Mouse (Mus musculus): ENCODE data around the gene Elmo3. TPM values are rescaled to one million over a fixed set of nuclear protein-coding genes. Genes with fewer than 3 reads are reported as not detected.
A peak's percentile ranks its signal among the peaks of the same experiment; 100 is the strongest.

Elmo3 gene
- total and polyA plus RNA-seq, 3 experiments: 0.72 to 1.4 (median 1.3) TPM

DNA sequence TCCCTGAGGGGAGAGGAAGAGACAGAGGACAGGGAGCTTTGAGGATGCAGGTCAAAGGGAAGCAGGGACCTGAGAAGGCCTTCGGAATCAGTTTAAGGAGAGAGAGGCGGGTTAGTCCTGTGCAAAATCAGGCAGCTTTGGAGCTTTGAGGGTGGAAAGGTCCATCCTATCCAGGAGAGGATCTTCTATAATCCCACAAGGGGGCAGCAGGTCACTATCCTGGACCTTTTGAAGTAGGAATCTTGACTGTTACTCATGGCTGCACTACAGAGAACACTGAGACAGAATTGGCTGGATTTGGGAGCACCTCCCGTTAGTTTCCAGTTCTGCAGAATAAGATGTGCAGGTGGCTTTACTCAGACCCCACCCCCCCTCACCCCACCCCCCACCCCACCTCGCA, 54.2 kb downstream of the Elmo3 start:
- dilution Hi-C loops (cut with MboI; ENCODE audit: extremely low pct_ligation_motif_present, extremely low pct_unique_long_range_greater_than_20kb, low sequenced_read_pairs): no loop called here
- TF ChIP-seq POLR2AphosphoS2 (IDR thresholded peaks at IDR 0.05; ENCODE audit: low read depth, low read length) (no peak), CHD1 (IDR thresholded peaks at IDR 0.05; ENCODE audit: low read depth, low read length) (no peak), SMC3 (IDR thresholded peaks at IDR 0.05; ENCODE audit: low read depth, low read length) (peak; percentile 50), MEF2A (IDR thresholded peaks at IDR 0.05; ENCODE audit: borderline replicate concordance, low read depth, low read length) (no peak), PAX5 (IDR thresholded peaks at IDR 0.05; ENCODE audit: low read length) (no peak), ELF1 (IDR thresholded peaks at IDR 0.05; ENCODE audit: low read depth, low read length) (no peak), EP300 (IDR thresholded peaks at IDR 0.05; ENCODE audit: low read length) (no peak), USF1 (IDR thresholded peaks at IDR 0.05; ENCODE audit: low read depth, low read length) (no peak), KAT2A (IDR thresholded peaks at IDR 0.05; ENCODE audit: insufficient replicate concordance, low read length) (no peak), USF2 (conservative IDR thresholded peaks at IDR 0.05; ENCODE audit: low read depth, low read length) (no peak), ZKSCAN1 (IDR thresholded peaks at IDR 0.05; ENCODE audit: borderline replicate concordance, low read depth, low read length) (no peak), RAD21 (IDR thresholded peaks at IDR 0.05; ENCODE audit: low read depth, low read length) (peak; percentile 54), GABPA (IDR thresholded peaks at IDR 0.05; ENCODE audit: insufficient replicate concordance, low read depth, low read length) (no peak), MAZ (IDR thresholded peaks at IDR 0.05; ENCODE audit: low read depth, low read length) (no peak), RCOR1 (conservative IDR thresholded peaks at IDR 0.05; ENCODE audit: low read depth, low read length) (no peak), ZMIZ1 (IDR thresholded peaks at IDR 0.05; ENCODE audit: low read depth, low read length) (no peak), CTCF (conservative IDR thresholded peaks at IDR 0.05 in 1 of 2, IDR thresholded peaks at IDR 0.05 in 1 of 2; ENCODE audit: low read depth in 2 of 2, low read length in 2 of 2) (peak in 1 of 2 experiments; percentile 60; a peak in 2 of 4 replicates)
- Histone ChIP-seq H3K9ac (ENCODE audit: insufficient read depth, low read depth) (no peak overlapping the region), H3K4me2 (ENCODE audit: insufficient read depth, low read depth, poor library complexity, severe bottlenecking) (no peak overlapping the region), H3K79me2 (replicated peaks; ENCODE audit: control insufficient read depth, extremely low read depth, insufficient read depth, poor library complexity, severe bottlenecking) (no peaks in the 10 kb centered on the region), H3K9me3 (replicated peaks; ENCODE audit: low read length) (no peaks in the 10 kb centered on the region), H3K27me3 (replicated peaks) (no peaks in the 10 kb centered on the region), H3K4me1 (ENCODE audit: control insufficient read depth in 1 of 2, insufficient read depth in 2 of 2) (peaks cover 9 to 15% of the 10 kb centered on the region in 2 experiments), H3K36me3 (replicated peaks in 1 of 2; ENCODE audit: control insufficient read depth in 1 of 2, insufficient read depth in 1 of 2, low read length in 1 of 2) (peaks cover 2 to 31% of the 10 kb centered on the region in 2 experiments), H3K4me3 (replicated peaks in 1 of 3; ENCODE audit: low read depth in 2 of 3, low read length in 2 of 3, poor library complexity in 1 of 3) (no peak overlapping the region), H3K27ac (ENCODE audit: insufficient read depth, low read depth) (no peak overlapping the region)
- DNase-seq (ENCODE audit: extremely low read depth): peak; percentile 31
- in situ Hi-C loops (cut with MboI; ENCODE audit: low pct_ligation_motif_present, low pct_unique_long_range_greater_than_20kb, low sequenced_read_pairs): loop anchor here (10.0 kb wide), 1 partner anchor 115 kb away; the partner anchor contains the start of gene Tppp3

Other genes starting within 250 kb of the Elmo3 start
Only the 20 nearest of the 22 such genes appear.
- gene Ces4a, start 173.8 kb upstream of the Elmo3 start, total RNA-seq (2012; rRNA removed): not detected in 2 replicates
- gene Ces4a, start 173.8 kb upstream of the Elmo3 start, total RNA-seq (2014; rRNA removed): not detected in 2 replicates
- not detected in 2 replicates for gene Ces4a, start 173.8 kb upstream of the Elmo3 start, polyA plus RNA-seq (2012; ENCODE audit: insufficient read length, low read depth)
- gene Cbfb, start 134.9 kb upstream of the Elmo3 start, total RNA-seq (2012; rRNA removed): 49.7 and 70.2 TPM in 2 replicates
- 170 and 203 TPM in 2 replicates for gene Cbfb, start 134.9 kb upstream of the Elmo3 start, total RNA-seq (2014; rRNA removed)
- 87.9 and 97.7 TPM in 2 replicates for gene Cbfb, start 134.9 kb upstream of the Elmo3 start, polyA plus RNA-seq (2012; ENCODE audit: insufficient read length, low read depth)
- gene D230025D16Rik, start 80.5 kb upstream of the Elmo3 start, total RNA-seq (2012; rRNA removed): 10.7 and 11.9 TPM in 2 replicates
- 19.2 and 21.5 TPM in 2 replicates for gene D230025D16Rik, start 80.5 kb upstream of the Elmo3 start, total RNA-seq (2014; rRNA removed)
- gene D230025D16Rik, start 80.5 kb upstream of the Elmo3 start, polyA plus RNA-seq (2012; ENCODE audit: insufficient read length, low read depth): 13.5 and 14.0 TPM in 2 replicates
- 4.0 and 4.1 TPM in 2 replicates for gene B3gnt9, start 50.4 kb upstream of the Elmo3 start, total RNA-seq (2012; rRNA removed)
- gene B3gnt9, start 50.4 kb upstream of the Elmo3 start, total RNA-seq (2014; rRNA removed): 0.66 and 0.78 TPM in 2 replicates
- gene B3gnt9, start 50.4 kb upstream of the Elmo3 start, polyA plus RNA-seq (2012; ENCODE audit: insufficient read length, low read depth): 0.57 and 0.91 TPM in 2 replicates
- gene Tradd, start 41.0 kb upstream of the Elmo3 start, total RNA-seq (2012; rRNA removed): 30.8 and 31.0 TPM in 2 replicates
- 20.4 and 20.7 TPM in 2 replicates for gene Tradd, start 41.0 kb upstream of the Elmo3 start, total RNA-seq (2014; rRNA removed)
- 18.6 and 24.3 TPM in 2 replicates for gene Tradd, start 41.0 kb upstream of the Elmo3 start, polyA plus RNA-seq (2012; ENCODE audit: insufficient read length, low read depth)
- gene Fbxl8, start 41.0 kb upstream of the Elmo3 start, total RNA-seq (2012; rRNA removed): 8.6 and 10.5 TPM in 2 replicates
- gene Fbxl8, start 41.0 kb upstream of the Elmo3 start, total RNA-seq (2014; rRNA removed): 4.6 and 5.2 TPM in 2 replicates
- 5.4 and 5.9 TPM in 2 replicates for gene Fbxl8, start 41.0 kb upstream of the Elmo3 start, polyA plus RNA-seq (2012; ENCODE audit: insufficient read length, low read depth)
- gene Hsf4, start 35.8 kb upstream of the Elmo3 start, total RNA-seq (2012; rRNA removed): 0.08 TPM in 1 of 2 replicates, not detected in the other
- not detected in 2 replicates for gene Hsf4, start 35.8 kb upstream of the Elmo3 start, total RNA-seq (2014; rRNA removed)
- gene Hsf4, start 35.8 kb upstream of the Elmo3 start, polyA plus RNA-seq (2012; ENCODE audit: insufficient read length, low read depth): not detected in 2 replicates
- 0.34 and 0.42 TPM in 2 replicates for gene Nol3, start 29.5 kb upstream of the Elmo3 start, total RNA-seq (2012; rRNA removed)
- gene Nol3, start 29.5 kb upstream of the Elmo3 start, total RNA-seq (2014; rRNA removed): not detected in 2 replicates
- 0.31 TPM in 1 of 2 replicates, not detected in the other for gene Nol3, start 29.5 kb upstream of the Elmo3 start, polyA plus RNA-seq (2012; ENCODE audit: insufficient read length, low read depth)
- 4.7 and 4.8 TPM in 2 replicates for gene 4931428F04Rik, start 15.7 kb upstream of the Elmo3 start, total RNA-seq (2012; rRNA removed)
- 2.2 and 2.7 TPM in 2 replicates for gene 4931428F04Rik, start 15.7 kb upstream of the Elmo3 start, total RNA-seq (2014; rRNA removed)
- gene 4931428F04Rik, start 15.7 kb upstream of the Elmo3 start, polyA plus RNA-seq (2012; ENCODE audit: insufficient read length, low read depth): 9.1 and 9.4 TPM in 2 replicates
- 10.9 and 12.5 TPM in 2 replicates for gene Exoc3l, start 9.5 kb upstream of the Elmo3 start, total RNA-seq (2012; rRNA removed)
- gene Exoc3l, start 9.5 kb upstream of the Elmo3 start, total RNA-seq (2014; rRNA removed): 3.9 and 4.4 TPM in 2 replicates
- 6.3 and 7.5 TPM in 2 replicates for gene Exoc3l, start 9.5 kb upstream of the Elmo3 start, polyA plus RNA-seq (2012; ENCODE audit: insufficient read length, low read depth)
- gene E2f4, start 7.9 kb upstream of the Elmo3 start, total RNA-seq (2012; rRNA removed): 51.0 and 62.4 TPM in 2 replicates
- gene E2f4, start 7.9 kb upstream of the Elmo3 start, total RNA-seq (2014; rRNA removed): 34.1 and 39.9 TPM in 2 replicates
- 165 and 198 TPM in 2 replicates for gene E2f4, start 7.9 kb upstream of the Elmo3 start, polyA plus RNA-seq (2012; ENCODE audit: insufficient read length, low read depth)
- 1.7 and 1.8 TPM in 2 replicates for gene Lrrc29, start 20.7 kb downstream of the Elmo3 start, total RNA-seq (2012; rRNA removed)
- gene Lrrc29, start 20.7 kb downstream of the Elmo3 start, total RNA-seq (2014; rRNA removed): 0.73 and 1.4 TPM in 2 replicates
- gene Lrrc29, start 20.7 kb downstream of the Elmo3 start, polyA plus RNA-seq (2012; ENCODE audit: insufficient read length, low read depth): 1.4 and 1.8 TPM in 2 replicates
- 88.1 and 113 TPM in 2 replicates for gene Tmem208, start 20.8 kb downstream of the Elmo3 start, total RNA-seq (2012; rRNA removed)
- 133 and 135 TPM in 2 replicates for gene Tmem208, start 20.8 kb downstream of the Elmo3 start, total RNA-seq (2014; rRNA removed)
- gene Tmem208, start 20.8 kb downstream of the Elmo3 start, polyA plus RNA-seq (2012; ENCODE audit: insufficient read length, low read depth): 76.2 and 99.9 TPM in 2 replicates
- 3.1 and 3.5 TPM in 2 replicates for gene Fhod1, start 42.4 kb downstream of the Elmo3 start, total RNA-seq (2012; rRNA removed)
- 0.81 and 1.8 TPM in 2 replicates for gene Fhod1, start 42.4 kb downstream of the Elmo3 start, total RNA-seq (2014; rRNA removed)
- 7.4 and 8.1 TPM in 2 replicates for gene Fhod1, start 42.4 kb downstream of the Elmo3 start, polyA plus RNA-seq (2012; ENCODE audit: insufficient read length, low read depth)
- 3.5 and 4.5 TPM in 2 replicates for gene Slc9a5, start 43.2 kb downstream of the Elmo3 start, total RNA-seq (2012; rRNA removed)
- 0.72 and 0.95 TPM in 2 replicates for gene Slc9a5, start 43.2 kb downstream of the Elmo3 start, total RNA-seq (2014; rRNA removed)
- gene Slc9a5, start 43.2 kb downstream of the Elmo3 start, polyA plus RNA-seq (2012; ENCODE audit: insufficient read length, low read depth): 3.1 and 3.5 TPM in 2 replicates
- gene Plekhg4, start 67.7 kb downstream of the Elmo3 start, total RNA-seq (2012; rRNA removed): 0.80 and 1.1 TPM in 2 replicates
- 0.44 and 0.59 TPM in 2 replicates for gene Plekhg4, start 67.7 kb downstream of the Elmo3 start, total RNA-seq (2014; rRNA removed)
- 0.33 and 0.54 TPM in 2 replicates for gene Plekhg4, start 67.7 kb downstream of the Elmo3 start, polyA plus RNA-seq (2012; ENCODE audit: insufficient read length, low read depth)
- gene Kctd19, start 107.9 kb downstream of the Elmo3 start, total RNA-seq (2012; rRNA removed): 0.08 TPM in 1 of 2 replicates, not detected in the other
- not detected in 2 replicates for gene Kctd19, start 107.9 kb downstream of the Elmo3 start, total RNA-seq (2014; rRNA removed)
- 0.22 TPM in 1 of 2 replicates, not detected in the other for gene Kctd19, start 107.9 kb downstream of the Elmo3 start, polyA plus RNA-seq (2012; ENCODE audit: insufficient read length, low read depth)
- gene Lrrc36, start 108.0 kb downstream of the Elmo3 start, total RNA-seq (2012; rRNA removed): 0.34 and 0.38 TPM in 2 replicates
- 0.26 TPM in 1 of 2 replicates, not detected in the other for gene Lrrc36, start 108.0 kb downstream of the Elmo3 start, total RNA-seq (2014; rRNA removed)
- gene Lrrc36, start 108.0 kb downstream of the Elmo3 start, polyA plus RNA-seq (2012; ENCODE audit: insufficient read length, low read depth): 0.19 TPM in 2 replicates
- 0.25 TPM in 2 replicates for gene Tppp3, start 165.9 kb downstream of the Elmo3 start, total RNA-seq (2012; rRNA removed)
- not detected in 2 replicates for gene Tppp3, start 165.9 kb downstream of the Elmo3 start, total RNA-seq (2014; rRNA removed)
- gene Tppp3, start 165.9 kb downstream of the Elmo3 start, polyA plus RNA-seq (2012; ENCODE audit: insufficient read length, low read depth): 0.39 and 0.49 TPM in 2 replicates
- 2.1 and 2.6 TPM in 2 replicates for gene Zdhhc1, start 191.3 kb downstream of the Elmo3 start, total RNA-seq (2012; rRNA removed)
- gene Zdhhc1, start 191.3 kb downstream of the Elmo3 start, total RNA-seq (2014; rRNA removed): 0.86 and 1.6 TPM in 2 replicates
- 2.6 and 3.6 TPM in 2 replicates for gene Zdhhc1, start 191.3 kb downstream of the Elmo3 start, polyA plus RNA-seq (2012; ENCODE audit: insufficient read length, low read depth)

All from CH12.LX (cell line).